8 mouse cellular contexts compared by ENCODE assay signal in genomic region chr14:121588451-121588850, GRCm38 (mm10).
DNase-seq lines count a peak whose midpoint lies in the region; ATAC-seq lines count a peak whose summit lies in the region.

No protein-coding gene starts in this region.

- WGBS in hindbrain, embryonic 15.5 days, result 72% methylated on average over 4 of the region's 4 CpGs
- WGBS in hindbrain, embryonic 10.5 days, result 76% methylated on average over 4 of the region's 4 CpGs

- no peak overlapping the region for H3K9ac ChIP-seq in hindbrain, embryonic 15.5 days

- H3K9me3 ChIP-seq in hindbrain, embryonic 15.5 days, result no peaks in the 10 kb centered on the region
- no peaks in the 10 kb centered on the region for H3K9me3 ChIP-seq in hindbrain, embryonic 10.5 days

- peaks cover 15% of the 10 kb centered on the region for H3K4me1 ChIP-seq in hindbrain, embryonic 15.5 days (replicated peaks)
- peaks cover 25% of the 10 kb centered on the region for H3K4me1 ChIP-seq in hindbrain, embryonic 10.5 days (replicated peaks)

- H3K27ac ChIP-seq in hindbrain, embryonic 15.5 days (replicated peaks), result no peak overlapping the region
- H3K27ac ChIP-seq in hindbrain, embryonic 10.5 days, result no peak overlapping the region

- H3K36me3 ChIP-seq in hindbrain, embryonic 15.5 days, result peaks cover 8% of the 10 kb centered on the region; the same call in 1 of the 2 replicates
- H3K36me3 ChIP-seq in hindbrain, embryonic 10.5 days, result no peaks in the 10 kb centered on the region

- H3K4me3 ChIP-seq in hindbrain, embryonic 15.5 days, result no peak overlapping the region
- H3K4me3 ChIP-seq in hindbrain, embryonic 10.5 days, result no peak overlapping the region

- H3K27me3 ChIP-seq in hindbrain, embryonic 15.5 days, result no peaks in the 10 kb centered on the region
- H3K27me3 ChIP-seq in hindbrain, embryonic 10.5 days (ENCODE audit: insufficient read depth, poor library complexity, severe bottlenecking), result no peaks in the 10 kb centered on the region

- DNase-seq in hindbrain, embryonic 10.5 days (ENCODE audit: low spot score), result no peak
- peak; percentile 43 for DNase-seq in CD4-positive helper T cell, adult 2 months (ENCODE audit: low read depth, low spot score)
- DNase-seq in induced T-regulatory cell, adult 2 months (ENCODE audit: low read depth), result peak; percentile 68
- no peak for DNase-seq in urinary bladder, adult 18-20 months (ENCODE audit: low spot score in 2 of 2)
- DNase-seq in heart, postnatal 4 days, result no peak
- DNase-seq in spleen, postnatal 10 days (ENCODE audit: low spot score in 2 of 2), result no peak

- 0 out of 2 replicates have a peak, but pooled peaks have one; percentile 21 for ATAC-seq in hindbrain, embryonic 15.5 days (ENCODE audit: low FRiP score, low read depth)
- peak; percentile 47 for ATAC-seq in activated CD4-positive, CD25-positive, alpha-beta regulatory T cell, adult 4 months

- H3K4me2 ChIP-seq in hindbrain, embryonic 15.5 days, result no peak overlapping the region

Comparison
In these comparisons a context has a peak if more than half of its experiments do, and no peak if none do; other contexts are left out.
1. DNase-seq: peak in CD4-positive helper T cell, adult 2 months (single experiment) and induced T-regulatory cell, adult 2 months (single experiment); none in hindbrain, embryonic 10.5 days (single experiment), urinary bladder, adult 18-20 months (0 of 2), heart, postnatal 4 days (single experiment) and spleen, postnatal 10 days (0 of 2).